Mouse (Mus musculus): ENCODE data around the gene Pik3cb. TPM values are rescaled to one million over a fixed set of nuclear protein-coding genes. Genes with fewer than 3 reads are reported as not detected.

The Pik3cb gene
- polyA plus RNA-seq, 1 experiment from 2014 or later: 2.5 TPM

- 20% methylated on average over 4 of the region's 4 CpGs for WGBS (ENCODE audit: insufficient replicate concordance)
- H3K4me3 ChIP-seq (ENCODE audit: low read depth, low read length): no peak overlapping the region
- H3K4me1 ChIP-seq (ENCODE audit: control insufficient read depth, insufficient read depth, low read length): 0 out of 2 replicates have a peak, but pooled peaks cover 3% of the 10 kb centered on the region
- ATAC-seq (replicated peaks; ENCODE audit: insufficient number of reproducible peaks, low FRiP score, low TSS enrichment): no peak
- H3K9me3 ChIP-seq (replicated peaks; ENCODE audit: control insufficient read depth, low read length): no peaks in the 10 kb centered on the region
- no peak overlapping the region for H3K4me2 ChIP-seq
- H3K36me3 ChIP-seq (ENCODE audit: control insufficient read depth, insufficient read depth, low read length): no peaks in the 10 kb centered on the region
- H3K27me3 ChIP-seq (ENCODE audit: control insufficient read depth, insufficient read depth, low read length): no peaks in the 10 kb centered on the region
- no peak overlapping the region for H3K27ac ChIP-seq (ENCODE audit: low read depth, low read length)
- no peak overlapping the region for H3K9ac ChIP-seq (ENCODE audit: low read depth, low read length)
These were observed 28.6 kb upstream of the Pik3cb start for GRCm38 (mm10) chr9:99169029-99169428.

- H3K36me3 ChIP-seq (ENCODE audit: control insufficient read depth, insufficient read depth, low read length): no peaks in the 10 kb centered on the region
- no peaks in the 10 kb centered on the region for H3K9me3 ChIP-seq (replicated peaks; ENCODE audit: control insufficient read depth, low read length)
- no peak overlapping the region for H3K27ac ChIP-seq (ENCODE audit: low read depth, low read length)
- no peak overlapping the region for H3K4me2 ChIP-seq
- ATAC-seq (replicated peaks; ENCODE audit: insufficient number of reproducible peaks, low FRiP score, low TSS enrichment): no peak
- H3K27me3 ChIP-seq (ENCODE audit: control insufficient read depth, insufficient read depth, low read length): no peaks in the 10 kb centered on the region
- H3K4me1 ChIP-seq (ENCODE audit: control insufficient read depth, insufficient read depth, low read length): 0 out of 2 replicates have a peak, but pooled peaks cover 3% of the 10 kb centered on the region
- WGBS (ENCODE audit: insufficient replicate concordance): 74% methylated on average over 5 of the region's 5 CpGs
- no peak overlapping the region for H3K4me3 ChIP-seq (ENCODE audit: low read depth, low read length)
- no peak overlapping the region for H3K9ac ChIP-seq (ENCODE audit: low read depth, low read length)
These were observed 26.5 kb upstream of the Pik3cb start for GRCm38 (mm10) chr9:99166946-99167345.

- no peak overlapping the region for H3K4me3 ChIP-seq (ENCODE audit: low read depth, low read length)
- H3K36me3 ChIP-seq (ENCODE audit: control insufficient read depth, insufficient read depth, low read length): no peaks in the 10 kb centered on the region
- H3K27ac ChIP-seq (ENCODE audit: low read depth, low read length): no peak overlapping the region
- no peak for ATAC-seq (replicated peaks; ENCODE audit: insufficient number of reproducible peaks, low FRiP score, low TSS enrichment)
- no peaks in the 10 kb centered on the region for H3K27me3 ChIP-seq (ENCODE audit: control insufficient read depth, insufficient read depth, low read length)
- no peaks in the 10 kb centered on the region for H3K9me3 ChIP-seq (replicated peaks; ENCODE audit: control insufficient read depth, low read length)
- no peak overlapping the region for H3K9ac ChIP-seq (ENCODE audit: low read depth, low read length)
- WGBS (ENCODE audit: insufficient replicate concordance): 56% methylated on average over 6 of the region's 6 CpGs
- no peak overlapping the region for H3K4me2 ChIP-seq
- 0 out of 2 replicates have a peak, but pooled peaks cover 3% of the 10 kb centered on the region for H3K4me1 ChIP-seq (ENCODE audit: control insufficient read depth, insufficient read depth, low read length)
These were observed 25.5 kb upstream of the Pik3cb start for GRCm38 (mm10) chr9:99165956-99166355.

- H3K27ac ChIP-seq (ENCODE audit: low read depth, low read length): no peak overlapping the region
- no peak for ATAC-seq (replicated peaks; ENCODE audit: insufficient number of reproducible peaks, low FRiP score, low TSS enrichment)
These were observed 24.3 kb upstream of the Pik3cb start for GRCm38 (mm10) chr9:99164664-99165226.

GRCm38 (mm10) chr9:99164148-99164503 is 23.7 kb upstream of the Pik3cb start:
- no peaks in the 10 kb centered on the region for H3K27me3 ChIP-seq (ENCODE audit: control insufficient read depth, insufficient read depth, low read length)
- no peak overlapping the region for H3K9ac ChIP-seq (ENCODE audit: low read depth, low read length)
- 0 out of 2 replicates have a peak, but pooled peaks cover 3% of the 10 kb centered on the region for H3K4me1 ChIP-seq (ENCODE audit: control insufficient read depth, insufficient read depth, low read length)
- H3K36me3 ChIP-seq (ENCODE audit: control insufficient read depth, insufficient read depth, low read length): no peaks in the 10 kb centered on the region
- no peak overlapping the region for H3K4me3 ChIP-seq (ENCODE audit: low read depth, low read length)
- 60% methylated on average over 9 of the region's 9 CpGs for WGBS (ENCODE audit: insufficient replicate concordance)
- H3K4me2 ChIP-seq: no peak overlapping the region
- H3K27ac ChIP-seq (ENCODE audit: low read depth, low read length): no peak overlapping the region
- H3K9me3 ChIP-seq (replicated peaks; ENCODE audit: control insufficient read depth, low read length): no peaks in the 10 kb centered on the region
- no peak for ATAC-seq (replicated peaks; ENCODE audit: insufficient number of reproducible peaks, low FRiP score, low TSS enrichment)

More at GRCm38 (mm10) chr9:99164664-99165226, 24.3 kb upstream of the Pik3cb start:
- H3K9ac ChIP-seq (ENCODE audit: low read depth, low read length): no peak overlapping the region
- 0 out of 2 replicates have a peak, but pooled peaks cover 3% of the 10 kb centered on the region for H3K4me1 ChIP-seq (ENCODE audit: control insufficient read depth, insufficient read depth, low read length)
- H3K36me3 ChIP-seq (ENCODE audit: control insufficient read depth, insufficient read depth, low read length): no peaks in the 10 kb centered on the region
- no peak overlapping the region for H3K4me3 ChIP-seq (ENCODE audit: low read depth, low read length)
- H3K27me3 ChIP-seq (ENCODE audit: control insufficient read depth, insufficient read depth, low read length): no peaks in the 10 kb centered on the region
- 69% methylated on average over 3 of the region's 3 CpGs for WGBS (ENCODE audit: insufficient replicate concordance)
- no peaks in the 10 kb centered on the region for H3K9me3 ChIP-seq (replicated peaks; ENCODE audit: control insufficient read depth, low read length)
- H3K4me2 ChIP-seq: no peak overlapping the region

- 31% methylated on average over 15 of the region's 15 CpGs for WGBS (ENCODE audit: insufficient replicate concordance)
- ATAC-seq (replicated peaks; ENCODE audit: insufficient number of reproducible peaks, low FRiP score, low TSS enrichment): no peak
- Histone ChIP-seq H3K4me2 (no peak overlapping the region), H3K36me3 (ENCODE audit: control insufficient read depth, insufficient read depth, low read length) (no peaks in the 10 kb centered on the region), H3K9ac (ENCODE audit: low read depth, low read length) (no peak overlapping the region), H3K4me1 (ENCODE audit: control insufficient read depth, insufficient read depth, low read length) (0 out of 2 replicates have a peak, but pooled peaks cover 3% of the 10 kb centered on the region), H3K27ac (ENCODE audit: low read depth, low read length) (no peak overlapping the region), H3K4me3 (ENCODE audit: low read depth, low read length) (no peak overlapping the region), H3K9me3 (replicated peaks; ENCODE audit: control insufficient read depth, low read length) (no peaks in the 10 kb centered on the region), H3K27me3 (ENCODE audit: control insufficient read depth, insufficient read depth, low read length) (no peaks in the 10 kb centered on the region)
These were observed 23.2 kb upstream of the Pik3cb start for GRCm38 (mm10) chr9:99163420-99164147.

GRCm38 (mm10) chr9:99162839-99163238 is 22.4 kb upstream of the Pik3cb start:
- no peaks in the 10 kb centered on the region for H3K27me3 ChIP-seq (ENCODE audit: control insufficient read depth, insufficient read depth, low read length)
- no peak overlapping the region for H3K4me2 ChIP-seq
- no peaks in the 10 kb centered on the region for H3K9me3 ChIP-seq (replicated peaks; ENCODE audit: control insufficient read depth, low read length)
- H3K9ac ChIP-seq (ENCODE audit: low read depth, low read length): no peak overlapping the region
- no peak overlapping the region for H3K4me3 ChIP-seq (ENCODE audit: low read depth, low read length)
- WGBS (ENCODE audit: insufficient replicate concordance): 64% methylated on average over 2 of the region's 2 CpGs
- no peaks in the 10 kb centered on the region for H3K36me3 ChIP-seq (ENCODE audit: control insufficient read depth, insufficient read depth, low read length)
- no peak for ATAC-seq (replicated peaks; ENCODE audit: insufficient number of reproducible peaks, low FRiP score, low TSS enrichment)
- H3K27ac ChIP-seq (ENCODE audit: low read depth, low read length): no peak overlapping the region
- H3K4me1 ChIP-seq (ENCODE audit: control insufficient read depth, insufficient read depth, low read length): 0 out of 2 replicates have a peak, but pooled peaks cover 4% of the 10 kb centered on the region

- Histone ChIP-seq H3K4me1 (ENCODE audit: control insufficient read depth, insufficient read depth, low read length) (0 out of 2 replicates have a peak, but pooled peaks cover 3% of the 10 kb centered on the region), H3K9ac (ENCODE audit: low read depth, low read length) (no peak overlapping the region), H3K4me3 (ENCODE audit: low read depth, low read length) (no peak overlapping the region), H3K27me3 (ENCODE audit: control insufficient read depth, insufficient read depth, low read length) (no peaks in the 10 kb centered on the region), H3K9me3 (replicated peaks; ENCODE audit: control insufficient read depth, low read length) (no peaks in the 10 kb centered on the region), H3K36me3 (ENCODE audit: control insufficient read depth, insufficient read depth, low read length) (no peaks in the 10 kb centered on the region), H3K4me2 (no peak overlapping the region), H3K27ac (ENCODE audit: low read depth, low read length) (no peak overlapping the region)
- ATAC-seq (replicated peaks; ENCODE audit: insufficient number of reproducible peaks, low FRiP score, low TSS enrichment): no peak
- 85% methylated on average over 5 of the region's 5 CpGs for WGBS (ENCODE audit: insufficient replicate concordance)
These were observed 20.4 kb upstream of the Pik3cb start for GRCm38 (mm10) chr9:99160780-99161179.
